Mouse (Mus musculus) C2C12 (cell line): Measurements from ENCODE around the gene 2310007B03Rik. TPM values are rescaled to one million over a fixed set of nuclear protein-coding genes. Genes with fewer than 3 reads are reported as not detected.

Experiments used
- H3K27me3 ChIP-seq: one replicate; pipeline ENCODE4 v1.6.1; 2011; ENCODE audit not compliant: control insufficient read depth, insufficient read depth, insufficient read length
- H3K36me3 ChIP-seq: one replicate; pipeline ENCODE4 v1.6.1; 2011; ENCODE audit not compliant: control insufficient read depth, insufficient read depth
- H3K4me3 ChIP-seq: one replicate; pipeline ENCODE4 v1.5.1; 2011; ENCODE audit warnings: mild to moderate bottlenecking, control low read depth; ENCODE audit not compliant: poor library complexity, insufficient read depth, severe bottlenecking
- H3K79me2 ChIP-seq: one replicate; pipeline ENCODE4 v1.6.1; 2011; ENCODE audit not compliant: control insufficient read depth, insufficient read depth
- H3K79me3 ChIP-seq: one replicate; pipeline ENCODE4 v1.6.1; 2011; ENCODE audit warnings: low read depth, control low read depth
- H3ac ChIP-seq: one replicate; pipeline ENCODE3; 2011; ENCODE audit warnings: low read depth; ENCODE audit not compliant: control insufficient read depth, insufficient read length
- CEBPB ChIP-seq: IDR thresholded peaks from one replicate; pipeline ENCODE4 v1.6.1; 2011; ENCODE audit warnings: low read depth, mild to moderate bottlenecking, control low read depth, moderate library complexity
- CTCF ChIP-seq: IDR thresholded peaks from one replicate; pipeline ENCODE4 v1.5.1; 2011; ENCODE audit not compliant: control insufficient read depth, insufficient read depth, insufficient read length
- FOSL1 ChIP-seq: IDR thresholded peaks from one replicate; pipeline ENCODE4 v1.8.0; 2011; ENCODE audit warnings: mild to moderate bottlenecking, low read length; ENCODE audit not compliant: poor library complexity, insufficient read depth, severe bottlenecking
- MAX ChIP-seq: IDR thresholded peaks from one replicate; pipeline ENCODE4 v1.6.1; 2011; ENCODE audit warnings: mild to moderate bottlenecking, control low read depth
- MYOD1 ChIP-seq: IDR thresholded peaks from one replicate; pipeline ENCODE4 v1.6.1; 2011; ENCODE audit warnings: low read depth; ENCODE audit not compliant: control insufficient read depth, insufficient read length
- MYOG ChIP-seq: IDR thresholded peaks from one replicate; pipeline ENCODE4 v1.6.1; 2011; ENCODE audit not compliant: control insufficient read depth, insufficient read length; ENCODE audit errors: extremely low read depth
- USF1 ChIP-seq: IDR thresholded peaks from one replicate; pipeline ENCODE4 v1.6.1; 2011; ENCODE audit warnings: low read depth, mild to moderate bottlenecking, control low read depth, moderate library complexity
- polyA plus RNA-seq: library from polyadenylated mRNA; unstranded; fragments of >200 nt; fragmentation: generic; extraction: Trizol; gene quantifications from one replicate; pipeline ENCODE4 v1.2.1, GENCODE M21; 2012; ENCODE audit warnings: missing spikeins

Gene 2310007B03Rik
- polyA plus RNA-seq, 1 experiment = 0.09 TPM

DNA sequence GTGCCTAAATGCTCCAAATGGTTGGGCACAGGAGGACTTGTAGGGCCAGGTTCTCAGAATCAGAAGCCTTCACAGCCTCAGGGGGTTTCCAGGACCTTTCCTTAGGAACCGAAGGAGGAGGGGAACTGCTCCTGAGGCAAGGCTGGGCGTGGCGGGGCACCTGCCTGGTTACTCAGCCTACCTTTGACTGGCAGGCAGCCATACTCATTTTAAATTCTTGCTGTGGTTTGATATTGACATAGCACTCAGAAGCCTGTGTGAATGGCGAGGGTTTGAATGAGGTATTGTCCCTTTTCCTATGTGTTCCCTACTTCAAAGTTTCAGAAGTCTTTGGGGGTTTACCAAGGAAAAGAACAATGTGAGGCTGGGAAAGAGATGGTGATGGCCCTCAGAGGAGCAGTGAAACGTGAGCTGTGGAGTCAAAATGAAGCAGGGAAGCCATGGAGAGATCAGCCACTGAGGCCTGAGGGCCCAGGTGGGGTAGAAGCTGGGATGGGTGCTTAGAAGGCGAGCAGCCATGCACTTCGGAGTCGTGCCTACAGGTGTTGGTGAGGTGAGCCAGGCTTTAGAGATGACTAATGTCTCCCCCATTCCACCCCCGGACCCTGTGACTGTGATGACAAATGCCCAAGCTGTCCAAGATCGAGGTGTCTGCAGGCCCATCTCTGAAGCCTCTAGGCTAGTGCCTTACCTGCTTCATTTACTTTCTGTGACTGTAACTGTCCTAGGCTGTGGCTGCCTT, 30.3 kb downstream of the 2310007B03Rik start:
- H3K27me3 ChIP-seq = peaks cover 3% of the 10 kb centered on the region
- no peak overlapping the region for H3ac ChIP-seq
- no peaks in the 10 kb centered on the region for H3K79me2 ChIP-seq
- TF ChIP-seq MYOG (no peak), MAX (no peak), CEBPB (no peak), MYOD1 (no peak), USF1 (no peak), FOSL1 (no peak), CTCF (no peak)
- no peaks in the 10 kb centered on the region for H3K79me3 ChIP-seq
- no peak overlapping the region for H3K4me3 ChIP-seq
- no peaks in the 10 kb centered on the region for H3K36me3 ChIP-seq

DNA sequence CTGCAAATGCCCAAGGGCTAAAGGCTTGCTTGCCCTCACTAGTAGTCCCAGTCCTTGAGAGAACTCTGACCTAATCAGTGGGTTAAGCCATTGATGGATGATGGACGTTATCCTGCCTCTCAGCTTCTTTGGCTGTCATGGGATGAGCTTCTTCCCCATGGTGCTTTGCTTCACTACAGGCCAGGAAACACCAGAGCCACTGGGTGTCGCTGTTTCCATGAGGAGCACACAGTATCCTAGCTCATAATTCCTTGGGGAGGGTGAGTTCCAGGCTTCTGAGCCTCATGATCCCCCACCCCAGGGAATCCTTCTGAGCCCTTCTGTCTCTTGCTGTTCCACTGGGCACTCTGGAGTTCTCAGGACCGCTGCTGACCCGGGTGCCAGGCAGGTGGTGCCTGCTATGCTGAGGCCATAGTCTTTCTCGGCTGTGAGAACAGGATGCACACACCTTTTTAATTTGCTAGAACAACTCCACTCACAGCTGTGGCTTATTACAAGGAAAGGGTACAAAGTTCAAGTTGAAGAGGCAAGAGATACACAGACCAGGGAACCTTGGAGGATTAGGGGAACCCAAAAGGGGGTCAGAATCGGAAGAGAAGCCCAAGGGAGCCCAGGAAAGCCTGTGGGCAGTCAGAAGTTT, 31.9 kb downstream of the 2310007B03Rik start:
- H3K4me3 ChIP-seq = no peak overlapping the region
- H3ac ChIP-seq = no peak overlapping the region
- TF ChIP-seq MYOG (no peak), CTCF (peak; percentile 53)
- H3K79me2 ChIP-seq = no peaks in the 10 kb centered on the region
- peaks cover 3% of the 10 kb centered on the region for H3K27me3 ChIP-seq
- no peaks in the 10 kb centered on the region for H3K79me3 ChIP-seq
- H3K36me3 ChIP-seq = no peaks in the 10 kb centered on the region

DNA sequence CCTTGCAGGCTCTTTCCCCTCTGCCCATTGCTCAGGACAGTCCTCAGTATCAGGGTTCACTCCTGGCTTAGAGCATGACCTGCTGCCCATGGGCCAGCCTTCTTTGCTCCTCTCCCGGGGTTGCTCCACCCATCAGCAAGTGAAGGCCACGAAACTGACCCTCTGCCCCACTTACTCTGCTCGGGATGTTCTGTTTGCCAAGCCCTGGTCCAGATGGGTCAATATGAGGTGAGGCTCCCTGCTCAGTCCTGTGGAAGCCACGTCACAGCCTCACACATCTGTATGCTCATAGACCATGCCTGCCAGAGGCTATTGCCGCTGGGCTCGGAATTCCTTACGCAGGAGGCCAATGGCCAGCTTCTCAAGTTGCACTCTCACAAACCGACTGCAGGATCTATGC, 32.5 kb downstream of the 2310007B03Rik start:
- H3K4me3 ChIP-seq = no peak overlapping the region
- H3K27me3 ChIP-seq = peaks cover 7% of the 10 kb centered on the region

DNA sequence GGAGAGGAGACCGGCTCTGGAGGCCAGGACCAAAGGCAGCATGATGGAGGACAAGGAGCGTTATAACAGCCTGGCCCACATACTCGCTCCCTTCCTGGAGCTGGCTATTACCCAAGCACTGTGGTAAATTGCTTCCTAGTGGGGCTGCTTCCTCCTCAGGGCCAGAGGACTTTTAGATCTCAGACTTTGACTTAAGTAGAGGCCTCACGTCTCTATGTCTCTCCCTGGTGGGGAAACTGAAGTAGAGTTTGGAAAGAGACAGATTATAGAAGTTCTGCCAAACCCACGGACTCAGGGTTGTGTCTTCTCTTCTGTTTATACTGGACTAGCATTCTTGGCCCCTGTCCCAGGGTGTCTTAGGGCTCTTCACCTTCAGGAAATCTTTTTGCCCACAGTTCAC, 35.5 kb downstream of the 2310007B03Rik start:
- no peak for TF ChIP-seq MAX
- TF ChIP-seq MYOD1 = no peak
- TF ChIP-seq USF1 = no peak
- TF ChIP-seq MYOG = no peak
- no peak for TF ChIP-seq CTCF
- no peak for TF ChIP-seq CEBPB
- no peak for TF ChIP-seq FOSL1
- Histone ChIP-seq H3K4me3 (no peak overlapping the region), H3ac (no peak overlapping the region), H3K27me3 (peaks cover 13% of the 10 kb centered on the region), H3K36me3 (no peaks in the 10 kb centered on the region), H3K79me3 (no peaks in the 10 kb centered on the region), H3K79me2 (no peaks in the 10 kb centered on the region)

More for the DNA sequence above, 32.5 kb downstream of the 2310007B03Rik start:
- Histone ChIP-seq H3K36me3 (no peaks in the 10 kb centered on the region), H3ac (no peak overlapping the region), H3K79me3 (no peaks in the 10 kb centered on the region), H3K79me2 (no peaks in the 10 kb centered on the region)
- TF ChIP-seq MYOG (no peak), CTCF (no peak), FOSL1 (no peak), MAX (no peak), MYOD1 (no peak), CEBPB (no peak), USF1 (no peak)

DNA sequence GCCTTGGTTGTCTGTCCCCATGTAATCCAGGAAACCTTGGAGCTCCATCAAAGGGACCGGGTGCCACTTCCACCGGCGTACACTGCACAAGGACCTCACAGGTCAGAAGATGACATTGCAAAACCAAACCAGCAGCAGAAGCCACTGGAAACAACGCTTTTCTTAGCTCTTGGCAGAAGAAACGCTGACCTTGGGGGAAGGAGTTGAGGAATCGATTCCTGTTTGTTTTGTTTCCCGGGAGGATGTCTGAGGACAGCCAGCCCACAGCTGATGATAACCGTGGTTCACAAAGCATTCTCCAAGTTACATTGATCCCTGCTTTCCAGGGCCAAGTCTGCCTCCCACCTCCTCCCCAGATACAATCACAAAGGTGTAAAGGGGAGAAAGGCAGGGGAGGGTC, 36.7 kb downstream of the 2310007B03Rik start:
- H3K79me3 ChIP-seq = no peaks in the 10 kb centered on the region
- no peaks in the 10 kb centered on the region for H3K79me2 ChIP-seq
- H3K36me3 ChIP-seq = no peaks in the 10 kb centered on the region
- peaks cover 13% of the 10 kb centered on the region for H3K27me3 ChIP-seq
- no peak overlapping the region for H3ac ChIP-seq
- no peak overlapping the region for H3K4me3 ChIP-seq
- TF ChIP-seq FOSL1 (no peak), CTCF (no peak), CEBPB (no peak), MYOG (no peak), MAX (no peak), MYOD1 (no peak), USF1 (no peak)
